Mouse (Mus musculus) ZHBTc4 (cell line): ENCODE data around the gene Atp2b2.

Experiments used
- DNase-seq: peaks from one replicate; pipeline ENCODE4 v3.0.0-alpha.2; 2011; ENCODE audit warnings: low read depth, low spot score

The Atp2b2 gene

DNA sequence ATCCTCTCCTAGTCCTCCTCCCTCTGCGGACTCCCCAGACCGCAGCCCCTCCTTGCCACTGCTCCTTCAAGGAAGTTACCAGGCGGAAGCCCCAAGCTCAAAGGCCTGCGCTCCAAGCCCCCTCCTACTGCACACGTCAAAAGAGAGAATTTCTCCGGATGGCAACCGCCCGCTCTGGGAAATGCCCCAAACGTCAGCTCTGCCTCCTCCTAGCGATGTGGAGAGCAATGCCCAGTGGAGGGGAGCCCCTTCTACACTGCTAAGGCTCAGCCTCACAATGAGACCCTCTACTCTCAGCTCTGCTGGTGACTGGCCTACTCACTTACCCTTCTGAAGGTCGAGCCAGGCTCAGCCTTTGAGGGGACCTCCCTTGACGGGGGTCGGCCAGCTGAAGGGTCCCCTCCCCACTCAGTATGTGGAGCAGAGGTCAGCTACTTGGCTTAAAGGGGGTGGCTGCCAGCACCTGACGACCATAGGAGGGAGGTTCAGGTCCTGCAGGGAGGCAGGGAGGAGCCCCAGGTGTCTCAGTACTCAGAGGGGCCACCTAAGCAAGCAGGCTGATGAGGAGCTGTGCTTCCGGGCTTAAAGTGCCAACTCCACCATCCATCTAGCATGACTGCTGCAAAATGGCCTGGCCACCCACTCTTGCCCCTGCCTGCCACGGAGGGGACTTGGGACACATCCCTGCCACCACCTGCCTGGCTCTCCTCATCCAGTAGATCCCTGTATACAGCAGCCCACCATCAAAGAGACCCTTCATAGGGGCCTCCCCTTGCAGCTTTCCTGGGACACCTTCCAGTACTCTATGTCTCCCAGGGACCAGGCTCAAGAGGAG is 152.2 kb downstream of the Atp2b2 start:
- no peak for DNase-seq

DNA sequence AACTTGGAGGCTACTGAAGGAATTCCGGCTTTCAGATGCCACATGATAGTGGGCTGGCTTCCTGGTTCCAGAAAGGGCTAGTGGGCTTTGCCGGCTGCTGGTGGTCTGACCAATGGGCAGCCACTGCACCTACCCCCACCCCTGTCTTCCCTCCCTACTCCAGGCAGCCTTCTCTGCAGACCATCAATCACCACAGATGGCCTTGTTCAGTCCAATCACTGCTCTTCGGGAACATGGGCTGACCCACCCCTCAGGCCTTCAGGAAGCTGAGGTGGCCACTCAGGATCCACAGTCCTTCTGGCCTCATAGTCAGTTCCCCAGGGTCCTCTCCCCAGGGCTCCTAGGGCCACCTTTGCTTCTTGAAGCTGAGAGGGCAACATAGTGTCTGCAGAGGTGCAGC is 153.2 kb downstream of the Atp2b2 start:
- DNase-seq: no peak

DNA sequence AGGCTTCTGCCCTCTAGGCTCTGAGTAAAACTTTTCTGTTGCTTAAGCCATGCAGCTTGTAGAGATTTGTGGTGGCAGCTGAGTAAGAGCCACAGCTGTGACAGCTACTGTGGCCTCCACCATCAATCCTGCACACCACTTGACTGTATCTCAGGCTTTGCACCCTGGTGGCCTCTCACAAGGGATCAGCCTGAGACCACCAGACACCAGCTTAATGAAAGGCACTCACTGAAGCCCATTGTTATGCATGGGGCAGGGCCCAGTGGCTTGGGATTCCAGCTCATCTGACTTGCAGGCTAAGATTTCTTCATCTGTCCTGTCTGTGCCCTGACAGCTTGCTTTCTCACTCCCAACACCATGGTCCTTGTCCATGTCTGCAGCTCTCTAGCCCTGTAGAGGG is 155.5 kb downstream of the Atp2b2 start:
- DNase-seq: peak; percentile 67

DNA sequence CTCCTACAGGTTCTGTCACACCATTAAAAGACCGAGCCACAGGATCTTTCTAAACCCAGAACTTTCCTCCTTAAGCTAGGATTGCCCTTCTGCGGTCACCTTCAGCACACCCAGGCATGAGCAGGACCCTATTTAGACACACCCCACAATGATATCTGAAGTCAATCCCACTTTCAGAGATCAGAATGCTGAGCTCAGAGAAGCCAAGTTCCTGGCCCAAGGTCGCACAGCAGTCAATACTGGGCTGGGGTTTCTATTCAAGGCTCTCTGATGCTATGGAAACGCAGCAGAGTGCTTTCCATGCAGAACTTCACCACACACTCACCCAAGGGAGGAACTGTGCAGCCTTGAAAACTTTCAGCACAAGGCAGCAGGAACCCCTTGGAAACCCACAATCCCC is 157.6 kb downstream of the Atp2b2 start:
- DNase-seq: peak; percentile 78

DNA sequence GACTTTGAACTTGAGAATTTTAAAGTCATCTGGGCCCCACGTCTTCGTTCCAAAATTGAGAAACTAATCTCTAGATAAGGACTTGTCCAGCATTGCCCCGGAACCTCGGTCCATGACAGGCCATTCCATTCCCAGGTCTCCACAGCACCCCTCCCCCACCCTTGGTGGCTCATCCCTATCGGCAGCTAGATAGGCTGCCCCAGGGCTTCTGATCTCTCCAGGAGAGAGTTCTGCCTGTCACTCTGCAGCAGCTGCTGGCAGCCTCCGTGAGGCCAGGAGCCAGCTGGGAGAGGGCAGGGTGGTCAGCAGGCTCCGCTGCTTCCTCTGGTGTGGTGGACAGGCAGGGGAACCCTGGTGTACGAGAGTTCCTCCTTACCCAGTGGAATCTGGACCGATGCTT is 159.2 kb downstream of the Atp2b2 start:
- DNase-seq: no peak

DNA sequence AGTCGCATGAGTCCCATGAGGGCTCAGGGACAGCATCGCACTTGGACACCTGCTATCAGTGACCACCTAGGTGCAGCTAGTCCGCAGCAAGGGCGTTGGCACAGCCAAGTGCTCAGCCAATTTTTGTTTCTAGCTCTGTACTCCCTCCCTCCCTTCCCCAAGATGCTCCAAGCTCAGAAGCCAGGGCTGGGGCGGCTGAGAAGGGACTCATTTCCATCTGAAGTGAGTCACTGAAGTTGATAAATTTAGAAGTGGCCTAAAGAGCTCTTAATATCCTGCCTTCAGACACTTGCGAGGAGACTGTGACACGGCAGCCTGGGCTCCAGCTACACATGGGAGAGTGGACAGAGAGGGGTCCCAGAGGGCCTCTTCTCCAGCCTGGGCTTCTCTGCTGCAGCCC is 160.0 kb downstream of the Atp2b2 start:
- DNase-seq: no peak

DNA sequence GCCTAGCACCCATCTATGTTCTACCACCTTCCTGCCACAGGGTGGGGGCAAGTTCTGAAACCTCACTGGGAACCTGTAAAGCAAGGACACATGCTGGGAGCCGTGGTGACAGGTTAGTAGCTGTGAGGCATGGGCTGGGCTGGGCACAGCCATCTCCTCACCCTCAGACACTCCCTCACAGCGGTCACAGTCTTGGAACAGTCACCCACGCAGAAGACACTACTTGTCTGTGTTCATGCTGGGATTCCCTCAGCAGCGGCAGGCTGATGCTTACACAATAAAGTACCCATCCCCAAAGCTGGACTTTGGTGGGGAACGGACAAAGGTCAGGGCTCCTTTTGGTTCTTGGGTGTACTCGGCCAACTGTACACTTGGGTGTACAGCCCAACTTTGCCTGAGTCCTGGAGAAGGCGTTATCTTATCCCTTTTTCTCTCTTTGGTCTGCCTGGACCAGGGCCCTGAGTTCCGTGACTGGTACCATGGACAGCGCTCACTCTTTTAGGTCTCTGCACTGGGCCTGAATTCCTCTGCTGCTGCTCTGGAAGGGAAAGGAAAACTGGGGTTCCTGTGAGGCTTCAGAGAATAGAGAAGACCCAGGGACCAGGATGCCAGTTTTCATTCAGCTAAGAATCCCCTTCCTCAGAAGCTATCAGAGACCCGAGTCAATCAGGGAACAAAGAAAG is 160.7 kb downstream of the Atp2b2 start:
- DNase-seq: peak; percentile 65

DNA sequence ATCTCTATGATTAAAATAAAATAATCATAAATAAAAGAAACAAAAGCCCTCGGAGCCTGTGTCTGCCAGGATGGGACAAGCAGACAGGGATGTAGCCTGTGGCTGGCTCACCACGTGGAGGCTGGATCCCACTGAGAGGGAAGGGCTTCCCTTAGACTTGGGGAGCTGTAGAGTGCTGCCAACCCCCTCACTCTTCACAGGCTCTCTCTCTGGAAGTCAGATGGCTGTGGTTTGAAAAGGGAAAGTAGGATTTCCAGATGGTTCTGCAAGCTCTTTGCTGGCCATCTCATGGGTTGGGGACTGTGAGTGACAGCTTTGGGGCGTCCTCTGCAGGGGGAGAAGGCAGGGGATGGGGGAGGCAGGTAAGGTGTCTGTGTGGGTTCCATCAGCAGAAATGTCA is 163.0 kb downstream of the Atp2b2 start:
- DNase-seq: no peak

DNA sequence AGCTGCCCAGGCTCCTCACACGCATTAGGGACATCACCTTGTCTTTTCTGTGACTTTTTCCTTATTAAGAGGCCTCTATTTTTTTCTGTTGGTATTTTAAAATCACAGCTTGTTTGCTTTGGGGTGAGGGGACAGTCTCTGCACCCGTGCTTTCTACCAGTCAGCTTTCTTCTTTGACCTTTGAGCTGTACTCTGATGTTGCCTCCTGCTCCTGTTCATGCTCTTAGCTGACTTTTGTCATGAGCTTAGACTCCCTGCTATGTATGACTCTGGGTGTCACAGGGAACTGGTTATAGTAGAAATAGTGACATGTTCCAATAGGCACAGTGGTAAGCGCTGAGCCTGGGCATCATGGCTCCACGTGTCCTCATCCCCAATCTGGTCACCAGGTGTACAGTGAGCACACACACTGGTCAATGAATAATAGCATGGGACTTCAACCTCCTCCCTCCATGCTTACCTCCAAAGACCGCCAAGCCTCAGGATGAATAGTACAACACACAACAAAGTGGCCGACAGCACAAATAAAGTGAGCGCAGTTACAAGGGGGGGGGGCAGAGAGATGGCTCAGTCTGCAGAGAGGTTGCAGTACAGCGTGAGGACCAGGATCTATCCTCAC is 163.8 kb downstream of the Atp2b2 start:
- no peak for DNase-seq

DNA sequence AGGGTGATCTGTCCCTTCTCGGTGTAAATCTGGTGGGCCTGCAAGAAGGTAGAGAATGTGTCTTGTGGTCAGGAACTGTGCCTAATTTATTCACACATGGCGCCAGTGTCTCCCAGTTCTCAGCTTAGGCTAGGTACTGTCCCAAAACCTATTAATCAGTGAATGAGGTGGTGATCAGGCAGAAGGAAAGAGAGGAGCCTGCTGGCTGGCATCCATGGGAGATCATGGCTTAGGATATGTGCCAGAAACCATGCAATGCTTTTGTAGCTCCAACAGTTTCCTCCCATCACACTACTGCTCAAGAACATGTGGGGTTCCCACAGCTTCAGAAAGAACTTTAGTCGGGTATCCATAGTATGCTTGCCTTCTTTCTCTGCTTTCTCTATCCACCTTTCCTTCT is 165.8 kb downstream of the Atp2b2 start:
- no peak for DNase-seq

DNA sequence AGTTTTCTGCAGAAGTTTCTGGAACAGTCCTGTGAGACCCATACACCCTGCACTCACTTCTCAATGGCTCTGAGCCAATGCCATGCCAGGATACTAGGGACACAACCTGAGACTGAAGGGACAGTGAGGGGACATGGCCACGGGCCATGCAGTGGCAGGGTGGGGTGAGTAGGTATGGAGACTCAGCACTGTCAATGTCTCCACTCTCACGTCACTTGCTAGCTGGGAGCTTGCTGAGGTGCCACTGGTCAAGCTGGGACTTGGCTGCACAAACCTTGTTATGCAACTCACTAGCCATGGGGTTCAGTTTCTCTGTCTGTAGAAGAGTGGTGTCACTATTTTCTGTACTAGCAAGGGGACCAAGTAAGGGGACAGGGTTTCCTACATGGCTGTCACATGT is 167.2 kb downstream of the Atp2b2 start:
- no peak for DNase-seq

DNA sequence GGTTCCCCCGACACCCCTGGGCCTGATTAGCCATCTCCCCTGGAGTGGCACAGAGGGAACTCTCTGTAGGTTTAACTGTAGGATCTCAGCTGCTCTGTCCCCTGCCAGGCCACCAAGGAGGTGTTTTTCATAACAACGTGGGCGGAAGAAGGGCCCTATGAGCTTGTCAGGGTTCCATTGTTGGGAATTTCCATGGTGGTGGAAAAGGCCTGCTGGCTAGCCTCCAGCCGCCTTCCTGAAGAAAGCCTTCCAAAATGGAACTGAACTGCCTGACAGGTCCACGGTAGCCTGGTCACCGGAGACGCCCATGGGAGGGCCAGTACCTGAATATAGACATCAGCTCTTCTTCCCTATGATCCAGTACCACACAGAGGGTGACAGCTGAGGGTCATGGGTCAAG is 169.8 kb downstream of the Atp2b2 start:
- no peak for DNase-seq

DNA sequence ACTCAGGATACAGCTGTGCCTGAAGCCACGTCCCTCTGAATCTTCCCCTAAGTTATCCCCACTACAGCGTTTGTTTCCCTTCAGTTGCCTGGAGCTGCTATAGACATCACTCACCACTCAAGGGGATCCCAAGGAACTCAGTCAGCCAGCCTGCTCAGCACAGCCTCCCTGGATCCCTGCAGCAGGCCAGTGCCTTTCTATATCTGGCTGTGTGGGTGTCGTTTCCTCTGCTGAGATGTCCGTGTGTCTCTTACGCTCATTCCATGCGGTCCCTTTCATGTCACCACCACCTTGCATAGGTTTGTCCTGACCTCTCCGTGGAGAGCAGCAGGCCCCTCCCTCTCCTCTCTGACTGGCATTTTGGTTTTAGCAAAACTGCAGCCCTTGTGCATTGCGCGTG is 171.6 kb downstream of the Atp2b2 start:
- no peak for DNase-seq

DNA sequence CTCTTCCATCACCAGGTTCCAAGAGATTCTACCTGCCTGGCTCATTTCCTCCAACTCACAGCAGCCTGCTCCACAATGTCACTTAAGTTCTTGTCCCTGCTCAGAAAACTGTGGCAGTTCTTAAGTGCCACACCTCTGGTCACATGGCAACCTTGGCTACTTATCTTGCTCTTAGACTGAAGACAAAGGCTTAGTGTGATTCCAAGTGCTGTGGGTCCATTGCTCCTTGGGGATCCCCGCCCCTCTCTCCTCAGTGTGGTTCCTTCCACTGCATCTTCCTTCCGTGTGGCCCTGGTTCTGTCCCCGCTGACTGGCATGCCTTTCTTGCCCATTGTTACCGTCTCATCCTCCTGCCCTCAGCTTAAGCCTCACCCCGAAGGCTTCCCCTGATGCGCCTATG is 173.9 kb downstream of the Atp2b2 start:
- no peak for DNase-seq

DNA sequence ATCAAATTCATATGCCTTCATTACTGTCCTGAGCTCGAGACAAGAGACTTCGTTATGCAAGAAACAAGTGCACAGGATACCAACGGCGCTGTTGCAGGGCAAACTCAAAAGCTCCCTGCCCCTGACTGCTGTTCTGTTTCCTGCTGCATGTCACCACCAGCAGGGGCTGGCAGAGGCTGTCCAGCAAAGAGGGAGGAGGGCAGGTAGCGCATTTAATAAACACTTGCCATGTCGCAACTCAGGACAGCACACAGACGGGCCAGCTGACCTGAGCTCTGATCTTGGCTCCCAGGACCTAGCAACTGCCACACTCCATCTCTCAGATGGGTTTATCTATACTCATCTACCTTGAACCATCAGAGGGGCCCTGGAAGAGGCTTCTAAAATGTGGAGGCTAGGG is 176.7 kb downstream of the Atp2b2 start:
- no peak for DNase-seq

DNA sequence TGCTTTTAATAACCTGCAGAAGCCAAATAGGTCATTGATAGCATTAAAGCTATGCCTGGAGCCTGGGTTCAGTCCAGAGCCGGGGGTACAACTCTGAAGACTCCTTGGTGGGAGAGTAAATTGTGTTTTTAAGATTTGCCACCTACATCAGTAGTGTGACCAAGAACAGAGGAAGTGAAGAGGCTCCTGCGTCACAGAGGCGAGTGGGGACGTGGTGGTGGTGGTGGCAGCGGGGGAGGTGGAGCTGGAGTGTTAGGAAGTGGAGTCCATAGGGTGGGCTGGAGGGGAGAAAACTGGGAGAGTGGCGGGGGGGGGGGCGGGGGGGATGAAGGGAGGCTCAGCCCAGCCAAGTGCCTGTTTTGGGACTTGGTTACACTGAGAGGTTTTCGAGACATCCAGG is 177.6 kb downstream of the Atp2b2 start:
- no peak for DNase-seq

DNA sequence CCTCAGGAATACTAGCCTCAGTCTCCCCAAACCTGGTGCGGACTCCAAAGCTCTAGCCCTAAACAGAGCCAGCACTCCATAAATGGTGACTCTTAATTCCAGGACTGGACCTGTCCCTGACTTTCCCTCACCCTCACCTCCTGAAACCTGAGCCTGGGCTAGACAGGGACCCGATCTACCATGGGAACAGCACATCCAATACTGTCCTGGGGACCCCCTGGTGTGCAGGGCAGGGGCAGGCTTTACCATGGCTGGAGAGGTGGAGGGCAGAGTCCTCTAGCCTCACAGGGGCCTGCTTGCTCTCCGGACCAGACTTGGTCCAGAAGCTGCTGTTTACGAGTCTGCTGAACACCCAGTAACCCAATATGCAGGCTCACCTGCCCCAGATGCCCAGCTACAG is 179.5 kb downstream of the Atp2b2 start:
- DNase-seq: no peak

DNA sequence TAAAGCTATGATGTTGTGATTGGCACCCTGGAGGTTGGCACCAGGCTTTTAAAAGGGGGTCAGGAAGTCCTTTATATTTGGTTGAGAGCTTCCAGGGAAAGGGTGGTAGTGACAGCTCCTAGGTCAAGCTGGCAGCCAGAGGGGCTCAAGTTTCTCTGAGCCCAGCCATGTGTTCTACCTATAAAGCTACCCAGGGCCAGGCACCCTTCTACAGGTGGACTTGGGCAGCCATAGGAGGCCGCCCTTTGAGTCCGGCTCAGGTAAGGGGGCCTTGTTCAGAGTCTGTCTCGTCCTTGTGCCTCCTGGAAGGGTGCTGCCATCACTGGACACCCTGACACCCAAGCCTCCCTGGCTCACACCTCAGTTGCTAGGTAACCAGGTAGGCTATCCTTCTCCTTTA is 180.5 kb downstream of the Atp2b2 start:
- no peak for DNase-seq

DNA sequence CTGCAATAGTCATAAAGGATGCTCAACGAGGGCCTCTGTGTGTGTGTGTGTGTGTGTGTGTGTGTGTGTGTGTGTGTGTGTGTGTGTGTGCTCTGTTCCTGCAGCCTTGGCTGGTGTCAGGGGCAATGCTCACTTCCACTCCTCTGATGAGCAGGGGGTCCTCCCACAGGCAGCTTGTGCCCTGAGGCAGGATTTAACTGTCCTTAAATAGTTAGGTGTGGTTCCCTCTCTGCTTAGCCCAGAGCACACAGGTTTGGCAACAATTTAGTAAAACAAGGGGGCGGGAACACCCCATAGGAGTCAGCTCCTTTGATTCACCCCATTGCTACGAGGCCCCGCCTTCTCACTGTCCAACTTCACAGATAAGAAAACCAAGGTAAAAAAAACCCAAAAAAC is 181.0 kb downstream of the Atp2b2 start:
- peak; percentile 38 for DNase-seq

DNA sequence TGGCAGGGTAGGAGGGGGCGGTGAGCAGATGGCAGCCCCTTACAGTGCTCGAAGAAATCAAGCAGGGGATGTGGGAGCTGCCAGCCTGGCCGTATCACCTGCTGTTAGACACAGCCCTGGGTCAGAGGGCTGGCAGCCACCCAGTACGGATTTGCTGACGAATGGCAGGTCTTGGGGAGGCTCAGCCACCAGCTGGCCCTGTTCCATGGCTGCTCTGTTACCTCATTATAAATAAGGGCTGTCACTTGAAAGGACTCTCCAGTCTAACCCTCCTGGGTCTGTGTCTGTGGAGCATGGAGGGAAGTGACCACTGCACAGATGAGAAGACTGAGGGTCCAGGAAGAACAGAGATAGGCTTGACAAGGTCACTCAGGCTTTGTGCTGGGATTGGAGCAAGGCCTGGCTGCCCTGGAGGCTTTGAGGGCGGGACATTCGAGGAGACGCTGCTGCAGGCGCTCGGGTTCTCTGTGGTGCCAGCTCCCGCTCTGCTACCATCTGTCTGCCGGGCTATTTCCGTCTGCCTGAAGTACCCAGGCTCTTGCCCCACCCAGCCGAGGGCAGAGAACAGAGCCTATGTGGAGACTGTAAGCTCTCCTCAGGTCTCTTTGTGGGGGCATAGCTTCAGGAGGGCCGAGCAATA is 181.6 kb downstream of the Atp2b2 start:
- DNase-seq: peak; percentile 9

DNA sequence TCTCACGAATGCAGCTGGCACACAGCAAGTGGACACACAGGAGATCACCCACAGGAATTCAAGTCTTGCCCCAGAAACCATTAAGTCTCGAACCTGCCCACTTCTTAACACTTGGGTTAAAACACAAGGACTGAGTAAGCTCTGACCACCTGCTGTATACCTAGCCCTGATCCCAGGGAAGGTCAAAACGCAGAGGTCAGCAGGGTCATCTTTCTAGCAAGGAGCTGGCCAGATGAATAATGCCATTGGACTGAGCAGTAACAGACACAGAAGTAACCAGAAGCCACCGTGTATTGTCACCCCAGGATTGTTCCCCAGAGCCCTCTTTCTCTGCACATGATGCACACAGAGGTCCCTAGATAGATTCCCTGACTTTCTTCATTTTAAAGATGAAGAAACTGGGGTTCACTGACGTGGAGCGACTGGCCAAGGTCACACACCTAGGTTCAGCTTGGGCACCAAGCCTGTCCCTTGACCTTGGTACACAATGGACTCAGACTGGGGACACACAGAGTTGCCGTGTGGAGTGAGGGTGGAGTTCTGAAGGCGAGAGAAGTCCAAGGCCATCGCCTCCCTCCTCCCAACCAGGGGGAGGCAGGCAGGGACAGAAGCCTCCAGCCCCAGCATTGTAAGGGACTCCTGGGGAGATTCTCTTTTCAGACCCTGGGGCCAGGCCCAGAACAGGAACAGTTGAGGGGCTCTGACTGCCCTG is 182.2 kb downstream of the Atp2b2 start:
- peak; percentile 7 for DNase-seq

DNA sequence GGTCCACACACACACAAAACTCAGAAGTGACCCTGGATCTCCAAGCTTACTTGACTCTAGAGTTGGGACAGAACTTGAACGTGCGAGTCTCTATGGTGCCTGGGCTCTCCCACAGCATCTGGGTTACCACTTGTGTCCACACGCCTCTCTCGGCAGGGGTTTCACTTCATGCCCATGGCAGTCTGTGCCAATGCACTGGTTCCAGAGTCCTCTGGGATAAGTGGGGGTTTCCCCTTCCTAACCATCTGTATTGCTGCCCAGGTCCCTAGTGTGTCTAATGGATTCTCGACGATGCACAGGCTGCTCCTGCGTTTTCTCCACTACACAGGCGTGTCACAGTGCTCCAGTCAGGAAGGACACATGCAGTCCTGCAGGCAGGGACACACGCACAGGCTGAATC is 184.1 kb downstream of the Atp2b2 start:
- DNase-seq: no peak
